Mouse (Mus musculus) A20 (cell line): ENCODE data around the gene Olfr800.

Experiments used
- DNase-seq: peaks from one replicate; pipeline ENCODE4 v3.0.0-alpha.2; 2011; ENCODE audit warnings: low read depth, low spot score

Olfr800 gene

DNA sequence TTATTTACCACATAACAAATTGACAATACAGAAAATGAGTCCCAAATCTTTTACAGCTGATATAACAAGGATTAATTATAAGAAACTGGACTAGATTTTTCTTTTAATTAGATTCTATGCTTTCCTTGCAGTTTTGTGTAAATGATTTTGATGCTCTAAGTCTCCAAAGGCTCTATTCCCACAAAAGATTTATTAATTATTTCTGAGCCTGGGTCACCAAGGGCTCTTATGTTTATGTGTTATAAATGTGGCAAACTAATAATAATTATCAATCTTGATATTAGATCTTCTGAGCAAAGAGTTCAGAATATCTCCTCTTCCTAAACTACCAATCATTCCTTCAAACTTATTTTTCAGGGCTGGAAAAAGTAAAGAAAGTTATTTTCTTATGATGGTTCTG is at the start of gene Olfr800:
Gene Olfr800 (plus strand): TSS at position 301 of the 400 bp plus-strand sequence.
- no peak for DNase-seq

DNA sequence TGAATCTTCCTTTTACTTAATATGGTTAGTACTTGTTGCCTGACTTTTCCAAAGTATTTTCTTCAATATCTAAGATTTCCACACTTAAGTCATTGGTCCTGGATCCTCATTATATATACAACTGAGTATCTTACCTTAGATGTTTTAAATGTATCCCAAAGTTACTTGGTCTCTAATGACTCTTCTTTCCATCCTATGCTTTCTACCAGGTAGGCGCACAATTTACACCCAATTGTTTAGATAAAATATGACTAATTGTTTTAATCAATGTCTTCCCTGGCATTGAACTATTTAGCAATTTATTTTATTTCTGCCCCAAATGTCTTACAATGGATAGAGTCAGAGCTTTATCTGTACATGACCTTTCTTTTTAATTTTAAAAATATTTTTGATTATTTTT is 45.0 kb upstream of the Olfr800 start, which contains the start of gene Olfr796:
Gene Olfr796 (minus strand): TSS at position 101 of the 400 bp plus-strand sequence.
- DNase-seq = no peak

DNA sequence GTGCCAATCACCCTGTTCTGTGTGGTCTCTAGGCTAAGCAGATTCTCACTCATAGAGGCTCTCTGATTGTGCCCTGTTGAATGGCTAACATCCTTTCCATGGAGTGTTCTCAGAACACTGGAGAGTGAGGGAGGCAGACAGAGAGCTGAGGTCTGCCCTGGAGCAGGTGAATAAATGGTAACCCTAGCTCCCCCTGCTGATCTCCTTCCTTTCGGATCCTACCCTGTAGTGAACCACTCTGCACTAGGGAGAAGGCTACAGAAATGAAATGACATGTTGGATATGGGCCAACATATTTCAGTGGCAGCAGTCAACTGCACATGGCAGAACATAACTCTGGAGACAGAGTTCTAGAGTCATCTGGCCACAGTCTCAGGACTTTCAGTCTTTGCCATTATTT is 35.8 kb upstream of the Olfr800 start:
- no peak for DNase-seq

DNA sequence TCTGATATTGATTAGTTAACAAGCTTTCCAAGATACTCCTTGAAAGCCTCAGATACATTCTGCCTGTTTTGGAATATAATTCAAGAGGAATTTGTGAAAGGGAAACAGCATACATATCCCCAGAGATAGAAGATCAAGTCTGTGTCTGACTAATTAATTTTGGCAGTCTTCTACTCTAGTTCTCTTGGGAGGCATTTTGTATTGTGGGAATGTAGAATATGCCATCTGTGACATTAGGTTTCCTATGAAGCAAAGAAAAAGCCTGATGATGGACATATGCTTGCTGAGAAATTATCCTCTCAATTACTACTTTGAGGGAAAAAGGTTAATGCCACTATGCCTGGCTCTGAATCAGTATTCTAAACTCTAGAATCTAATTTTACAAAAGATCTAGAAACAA is 34.2 kb upstream of the Olfr800 start:
- DNase-seq = no peak

DNA sequence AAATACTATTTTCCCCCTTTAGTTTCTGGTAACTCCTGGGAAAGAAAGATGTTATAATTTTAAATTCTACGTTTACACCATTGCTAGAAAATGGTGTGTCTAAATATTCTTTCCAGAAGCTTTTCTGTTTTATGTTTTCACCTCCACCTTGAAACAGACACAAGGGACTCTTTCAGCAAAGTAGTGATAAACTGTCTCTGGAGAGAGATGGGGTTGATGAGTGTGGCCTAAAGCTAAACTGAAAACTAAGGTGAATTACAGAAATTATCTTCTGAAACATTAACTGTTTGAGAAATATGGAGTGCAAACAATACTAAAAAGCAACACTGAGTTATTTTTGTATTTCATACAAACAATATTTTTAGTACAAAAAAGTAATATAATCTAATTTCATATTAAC is 29.7 kb upstream of the Olfr800 start, which contains the start of gene Olfr798:
Gene Olfr798 (minus strand): TSS at position 101 of the 400 bp plus-strand sequence.
- DNase-seq = no peak

DNA sequence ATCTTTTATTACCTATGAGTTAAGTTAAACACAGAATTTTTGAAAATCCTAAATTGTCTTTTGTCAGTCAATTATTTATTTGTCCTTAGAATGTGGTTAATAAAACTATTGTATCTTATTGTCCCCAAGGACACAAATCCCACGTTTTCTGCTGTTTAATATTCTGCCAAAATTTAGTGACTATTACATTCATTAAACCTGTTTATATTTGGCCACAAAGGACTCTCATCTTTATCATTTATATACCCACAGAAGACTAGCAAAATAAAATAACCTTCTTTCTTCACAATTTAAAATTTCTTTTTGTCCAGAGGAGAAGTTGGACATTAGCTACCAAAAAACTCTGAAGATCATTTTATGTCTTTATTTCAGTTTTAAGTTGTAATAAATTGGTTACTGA is 20.3 kb upstream of the Olfr800 start, which contains the start of gene Olfr799:
Gene Olfr799 (plus strand): TSS at position 301 of the 400 bp plus-strand sequence.
- DNase-seq = no peak

DNA sequence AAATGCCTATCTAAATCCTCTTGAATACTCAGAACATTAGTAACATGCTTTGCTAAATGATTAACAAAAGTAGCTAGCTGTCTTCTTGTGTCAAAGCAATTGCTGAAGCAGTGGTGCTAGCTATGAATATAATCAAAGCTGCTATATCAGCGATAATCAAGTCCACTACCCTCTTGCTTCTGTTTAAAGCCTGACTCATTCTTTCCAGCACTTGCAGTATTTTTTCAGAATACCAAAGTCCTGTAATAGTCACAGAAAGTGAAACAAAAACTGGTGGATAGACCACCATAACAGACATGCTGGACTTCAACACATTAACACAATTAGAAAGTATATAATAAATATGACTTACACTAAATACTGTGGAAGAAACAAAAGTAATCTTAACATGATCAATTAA is 5.7 kb upstream of the Olfr800 start:
- no peak for DNase-seq

DNA sequence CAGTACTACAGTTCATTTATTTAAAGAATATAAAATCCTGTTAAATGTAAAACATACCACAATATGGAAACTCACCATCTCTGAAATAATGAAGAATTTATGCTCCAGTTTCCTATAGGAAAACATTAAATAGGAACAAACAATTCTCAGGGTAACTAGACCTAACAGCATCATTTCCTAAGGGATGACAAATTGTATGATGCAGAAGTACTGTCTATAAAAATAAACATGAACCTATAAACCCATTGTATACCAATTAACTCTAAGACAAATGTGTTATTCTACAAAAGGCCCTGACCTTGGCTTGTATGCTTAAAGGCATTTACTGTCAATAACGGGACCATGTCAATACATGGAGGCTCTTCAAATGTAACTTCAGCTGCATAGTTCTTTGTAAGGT is 16.3 kb downstream of the Olfr800 start, which contains the start of gene Olfr801:
Gene Olfr801 (minus strand): TSS at position 101 of the 400 bp plus-strand sequence.
- DNase-seq = no peak

DNA sequence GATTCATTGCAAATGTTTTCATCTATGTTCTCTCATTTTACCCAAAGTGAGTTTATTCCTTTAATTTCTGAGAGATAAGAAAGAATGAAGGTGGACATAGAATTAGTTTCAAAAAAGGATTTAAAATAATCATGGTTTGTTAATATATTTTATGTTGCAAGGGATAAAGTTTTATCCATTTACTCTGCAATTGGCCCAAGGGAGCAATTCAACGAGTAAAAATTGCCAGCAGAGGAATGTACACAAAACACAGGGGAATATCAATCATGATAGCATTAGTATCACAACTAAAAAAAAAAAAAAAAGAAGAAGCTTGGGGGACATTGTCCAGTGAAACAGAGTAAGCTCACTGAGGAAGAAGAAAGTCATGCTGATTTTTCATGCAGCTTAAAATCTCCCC is 30.6 kb downstream of the Olfr800 start, which contains the start of gene Olfr802:
Gene Olfr802 (minus strand): TSS at position 101 of the 400 bp plus-strand sequence.
- no peak for DNase-seq

DNA sequence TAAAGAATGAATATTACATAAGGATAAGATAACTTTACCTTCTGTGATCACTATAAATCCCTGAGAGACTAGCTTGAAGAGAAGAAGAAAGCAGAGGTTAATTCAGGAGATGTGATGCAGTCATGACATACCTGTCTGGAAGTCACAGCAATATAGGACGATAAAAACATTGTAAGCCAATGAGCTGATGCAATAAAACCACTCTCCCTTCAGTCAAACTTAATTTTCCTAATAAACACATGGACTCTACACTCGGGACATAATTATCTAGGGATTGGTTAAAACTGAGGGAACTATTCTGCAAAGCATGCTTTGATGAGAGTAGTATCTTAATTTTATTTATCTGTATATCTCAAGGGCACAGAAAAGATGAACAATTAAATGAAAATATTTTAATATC is 36.7 kb downstream of the Olfr800 start, which contains the start of gene Olfr803:
Gene Olfr803 (minus strand): TSS at position 101 of the 400 bp plus-strand sequence.
- no peak for DNase-seq

DNA sequence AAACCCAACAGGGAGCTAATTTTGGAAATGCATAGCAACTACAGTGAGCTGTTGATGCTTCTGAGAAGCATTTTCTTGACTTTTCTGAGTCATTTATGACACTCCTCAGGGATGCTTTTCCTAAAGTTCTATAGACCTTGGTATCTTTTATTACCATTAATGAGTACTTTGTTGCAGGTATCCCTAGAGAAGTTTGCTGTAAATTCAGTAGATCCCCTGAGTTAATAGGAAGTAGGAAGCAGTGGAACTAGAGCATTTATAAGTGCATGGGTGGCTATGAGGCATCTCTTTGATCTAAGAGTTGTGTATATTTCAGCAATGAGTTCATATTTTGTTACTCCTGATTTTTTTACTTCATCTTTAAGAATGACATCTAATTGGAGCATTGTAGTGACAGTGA is 45.4 kb downstream of the Olfr800 start, which contains the start of gene Olfr804:
Gene Olfr804 (plus strand): TSS at position 301 of the 400 bp plus-strand sequence.
- DNase-seq = no peak
